Mouse (Mus musculus): ENCODE data around the gene Msmb.

DNA sequence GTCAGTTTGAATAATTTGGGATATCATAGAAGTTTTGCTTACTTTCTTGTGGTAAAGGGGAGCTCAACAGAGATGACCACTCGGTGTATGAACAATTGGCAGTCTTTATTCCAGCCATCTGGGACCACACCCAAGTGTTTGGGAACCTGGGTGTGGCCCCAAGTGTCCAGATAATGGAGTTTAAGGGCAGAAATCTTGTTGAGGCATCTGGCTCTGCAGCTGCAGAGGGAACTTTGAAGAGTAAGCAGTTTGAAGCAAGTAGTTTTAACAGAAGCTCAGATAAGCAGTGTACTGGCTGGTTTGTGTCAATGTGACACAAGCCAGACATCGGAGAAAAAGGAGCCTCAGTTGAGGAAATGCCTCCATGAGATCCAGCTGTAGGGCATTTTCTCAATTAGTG lies 7.5 kb upstream of the Msmb start:
- TF ChIP-seq CTCF (IDR thresholded peaks at IDR 0.05; ENCODE audit: borderline replicate concordance, control insufficient read depth, extremely low read depth, insufficient read depth, low read length, poor library complexity) (no peak), POLR2A (IDR thresholded peaks at IDR 0.05; ENCODE audit: control insufficient read depth, extremely low read depth, insufficient read depth, low read length, poor library complexity) (no peak)

All from thymus, adult 2 months (tissue).